Mouse (Mus musculus) intestine, embryonic 15.5 days (tissue): ENCODE measurements around the gene Gm20815. TPM values are rescaled to one million over a fixed set of nuclear protein-coding genes. Genes with fewer than 3 reads are reported as not detected.
"Not testable (repeated sequence)": the region's sequence is repeated elsewhere in the genome, so short reads cannot be mapped to it uniquely, and the experiment has no call there.

Source experiments
- ATAC-seq: fragments of 200-750 bp; cut with Nextera tagmentation; 2 replicates; pipeline ENCODE4 v1.8.0; 2017; ENCODE audit warnings: moderate TSS enrichment, moderate library complexity
- H3K27ac ChIP-seq: fragments of 300-500 bp; sonication (generic); 2 replicates; pipeline ENCODE4 v1.5.1; 2015; ENCODE audit warnings: mild to moderate bottlenecking, inconsistent platforms
- H3K27me3 ChIP-seq: fragments of 300-500 bp; sonication (generic); replicated peaks from 2 replicates; pipeline ENCODE4 v1.6.1; 2015; ENCODE audit warnings: inconsistent platforms
- H3K36me3 ChIP-seq: fragments of 300-500 bp; sonication (generic); 2 replicates; pipeline ENCODE4 v1.6.1; 2015; ENCODE audit warnings: inconsistent platforms
- H3K4me1 ChIP-seq: fragments of 300-500 bp; sonication (generic); replicated peaks from 2 replicates; pipeline ENCODE4 v1.6.1; 2015; ENCODE audit warnings: inconsistent platforms
- H3K4me2 ChIP-seq: fragments of 300-500 bp; sonication (generic); replicated peaks from 2 replicates; pipeline ENCODE4 v1.6.1; 2015; ENCODE audit warnings: mild to moderate bottlenecking, inconsistent platforms
- H3K4me3 ChIP-seq: fragments of 300-500 bp; sonication (generic); replicated peaks from 2 replicates; pipeline ENCODE4 v1.5.1; 2015; ENCODE audit warnings: inconsistent platforms
- H3K9ac ChIP-seq: fragments of 300-500 bp; sonication (generic); 2 replicates; pipeline ENCODE4 v1.6.1; 2015; ENCODE audit warnings: inconsistent platforms
- H3K9me3 ChIP-seq: fragments of 300-500 bp; sonication (generic); 2 replicates; pipeline ENCODE4 v1.6.1; 2016; ENCODE audit warnings: inconsistent platforms
- WGBS: fragments of 180-500 bp; shearing (Covaris S2); methylation state at CpG from one replicate; pipeline ENCODE4 v1.1.7; 2015; 5-methylcytosine and 5-hydroxymethylcytosine counted together
- polyA plus RNA-seq: library from polyadenylated mRNA; unstranded; fragments of >200 nt; fragmentation: Nextera tagmentation; extraction: Ambion mirVana; gene quantifications from 2 replicates; pipeline ENCODE4 v1.2.1, GENCODE M21; 2015

The Gm20815 gene
- not detected in 2 replicates for polyA plus RNA-seq

GRCm38 (mm10) chrY:8835069-8835468, at the start of gene Gm20815:
TSS of gene Gm20815 (minus strand) at chrY:8835169.
- H3K27ac ChIP-seq, H3K4me2 ChIP-seq, H3K27me3 ChIP-seq, H3K9me3 ChIP-seq, H3K36me3 ChIP-seq, H3K9ac ChIP-seq, ATAC-seq, H3K4me1 ChIP-seq, H3K4me3 ChIP-seq: not testable (repeated sequence)
- WGBS, result no CpG with 5 or more reads among the region's 4 CpGs
